7 mouse cellular contexts compared by ENCODE assay signal in the genomic region with DNA sequence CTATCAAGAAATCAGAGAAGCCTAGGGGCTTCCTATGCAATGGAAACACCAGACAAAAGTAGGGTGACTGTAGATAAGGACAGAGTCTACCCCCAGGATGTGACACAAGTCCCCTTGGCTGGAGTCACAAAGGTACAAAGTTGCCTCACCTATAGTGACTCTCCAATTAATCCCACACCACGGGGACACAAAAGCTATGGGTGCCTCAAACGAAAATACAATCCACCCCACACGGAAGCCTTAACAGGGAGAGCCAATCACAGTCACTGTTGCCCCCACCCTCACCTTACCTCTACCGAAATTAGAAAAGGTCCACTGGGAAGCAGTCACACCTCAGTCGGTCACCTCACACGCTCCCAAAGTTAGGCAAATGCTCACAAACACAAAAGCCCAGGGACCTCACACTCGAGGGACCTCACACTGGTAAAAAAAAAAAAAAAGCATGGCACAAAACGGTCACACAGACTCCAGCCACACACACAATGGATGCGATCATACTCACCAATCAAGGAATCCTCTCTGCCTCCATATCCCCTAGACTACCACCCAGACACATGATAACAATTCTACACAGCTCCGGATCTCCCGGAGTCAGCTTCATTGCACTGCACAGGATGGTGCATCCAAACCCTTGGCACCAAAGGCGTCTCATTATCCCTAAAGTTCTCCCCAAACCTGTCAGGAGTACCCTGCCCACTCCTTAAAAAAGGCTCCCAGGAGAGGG. TPM values are rescaled to one million over a fixed set of nuclear protein-coding genes. Genes with fewer than 3 reads are reported as not detected.
DNase-seq lines count a peak whose midpoint lies in the region; ATAC-seq and TF ChIP-seq lines count a peak whose summit lies in the region.

No protein-coding gene starts in this region.

- H3K27ac ChIP-seq in spleen, adult 2 months (ENCODE audit: insufficient read depth, low read length): no peak overlapping the region
- peak overlapping the region; percentile 76 for H3K27ac ChIP-seq in embryonic facial prominence, embryonic 15.5 days (replicated peaks)
- peak overlapping the region; percentile 58 for H3K27ac ChIP-seq in intestine, embryonic 16.5 days (ENCODE audit: low read length)

- intact Hi-C loops in left cerebral cortex, postnatal 10 days (cut with DNase I): no loop called here

- H3K9ac ChIP-seq in embryonic facial prominence, embryonic 15.5 days: peak overlapping the region; percentile 49
- H3K9ac ChIP-seq in intestine, embryonic 16.5 days (ENCODE audit: low read depth, low read length): peak overlapping the region; percentile 68

- no peak for TF ChIP-seq POLR2A in spleen, adult 2 months (IDR thresholded peaks at IDR 0.05; ENCODE audit: low read depth, low read length)

- no peak for DNase-seq in spleen, adult 2 months (ENCODE audit: low read depth in 1 of 2, low spot score in 2 of 2)
- no peak for DNase-seq in spleen, postnatal 14 days (ENCODE audit: low spot score in 2 of 2)
- DNase-seq in neural tube, embryonic 10.5 days (ENCODE audit: extremely low spot score, low spot score): peak; percentile 16
- no peak for DNase-seq in left cerebral cortex, postnatal 10 days (ENCODE audit: extremely low spot score in 1 of 2, low spot score in 2 of 2)
- DNase-seq in layer of hippocampus, postnatal 36 days: no peak

- H3K4me2 ChIP-seq in embryonic facial prominence, embryonic 15.5 days (replicated peaks): peak overlapping the region; percentile 81
- H3K4me2 ChIP-seq in intestine, embryonic 16.5 days (ENCODE audit: low read depth, low read length): peak overlapping the region; percentile 65

- peak overlapping the region; percentile 77 for H3K4me3 ChIP-seq in spleen, adult 2 months (ENCODE audit: extremely low read depth, insufficient read depth, insufficient read length)
- peak overlapping the region; percentile 68 for H3K4me3 ChIP-seq in embryonic facial prominence, embryonic 15.5 days (replicated peaks)
- peak overlapping the region; percentile 61 for H3K4me3 ChIP-seq in intestine, embryonic 16.5 days (ENCODE audit: low read length)

- peak; percentile 11; the same call in 1 of the 2 replicates for ATAC-seq in embryonic facial prominence, embryonic 15.5 days (ENCODE audit: insufficient number of reproducible peaks, low FRiP score, low TSS enrichment, low read depth)
- peak; percentile 49 for ATAC-seq in intestine, embryonic 16.5 days

- TF ChIP-seq CTCF in spleen, adult 2 months (IDR thresholded peaks at IDR 0.05; ENCODE audit: extremely low read depth, insufficient read depth, insufficient read length, insufficient replicate concordance): no peak

- whole genome bisulfite sequencing in spleen, adult 2 months: 4% methylated on average over 12 of the region's 12 CpGs
- 2% methylated on average over 12 of the region's 12 CpGs for WGBS in embryonic facial prominence, embryonic 15.5 days
- 2% methylated on average over 12 of the region's 12 CpGs for WGBS in intestine, embryonic 16.5 days

- H3K9me3 ChIP-seq in embryonic facial prominence, embryonic 15.5 days (replicated peaks): no peaks in the 10 kb centered on the region
- no peaks in the 10 kb centered on the region for H3K9me3 ChIP-seq in intestine, embryonic 16.5 days (ENCODE audit: control insufficient read depth, low read length)

- no peaks in the 10 kb centered on the region for H3K27me3 ChIP-seq in spleen, adult 2 months (ENCODE audit: control insufficient read depth, insufficient read depth, low read length)
- H3K27me3 ChIP-seq in embryonic facial prominence, embryonic 15.5 days: no peaks in the 10 kb centered on the region
- no peaks in the 10 kb centered on the region for H3K27me3 ChIP-seq in intestine, embryonic 16.5 days (replicated peaks; ENCODE audit: control insufficient read depth, insufficient read depth, low read length)

- H3K36me3 ChIP-seq in spleen, adult 2 months (ENCODE audit: control insufficient read depth, insufficient read depth, low read length): no peaks in the 10 kb centered on the region
- H3K36me3 ChIP-seq in embryonic facial prominence, embryonic 15.5 days: no peaks in the 10 kb centered on the region
- H3K36me3 ChIP-seq in intestine, embryonic 16.5 days (ENCODE audit: control insufficient read depth, insufficient read depth, low read length): no peaks in the 10 kb centered on the region

- peaks cover 6% of the 10 kb centered on the region; the same call in 1 of the 2 replicates for H3K4me1 ChIP-seq in spleen, adult 2 months (ENCODE audit: control insufficient read depth, insufficient read depth, insufficient read length)
- peaks cover 27% of the 10 kb centered on the region for H3K4me1 ChIP-seq in embryonic facial prominence, embryonic 15.5 days
- H3K4me1 ChIP-seq in intestine, embryonic 16.5 days (ENCODE audit: control insufficient read depth, insufficient read depth, low read length): peaks cover 15% of the 10 kb centered on the region

RNA-seq across cellular contexts. Expression of a gene that starts 0.7 kb away (rescaled TPM):
- 1.2 and 1.5 TPM in 2 replicates for polyA plus RNA-seq in spleen, adult 2 months (2012; rRNA removed)
- polyA plus RNA-seq in embryonic facial prominence, embryonic 15.5 days (2015; fragmentation: Nextera tagmentation; extraction: Ambion mirVana): 14.1 and 14.6 TPM in 2 replicates
- 10.0 and 11.1 TPM in 2 replicates for polyA plus RNA-seq in intestine, embryonic 16.5 days (2015; fragmentation: Nextera tagmentation; extraction: Ambion mirVana)
- 10 to 100 TPM; 20.1 to 22.2 TPM for total RNA-seq in left cerebral cortex, postnatal 10 days (2021)
- total RNA-seq in layer of hippocampus, postnatal 36 days (2021): 10 to 100 TPM; 21.5 to 24.0 TPM

RNA-seq across cellular contexts. Expression of a gene that starts 31.4 kb away (rescaled TPM):
- 0.69 and 0.74 TPM in 2 replicates for polyA plus RNA-seq in spleen, adult 2 months (2012; rRNA removed)
- polyA plus RNA-seq in embryonic facial prominence, embryonic 15.5 days (2015; fragmentation: Nextera tagmentation; extraction: Ambion mirVana): 8.9 and 10.5 TPM in 2 replicates
- 2.8 and 3.7 TPM in 2 replicates for polyA plus RNA-seq in intestine, embryonic 16.5 days (2015; fragmentation: Nextera tagmentation; extraction: Ambion mirVana)
- 10 to 100 TPM; 10.4 to 10.8 TPM for total RNA-seq in left cerebral cortex, postnatal 10 days (2021)
- total RNA-seq in layer of hippocampus, postnatal 36 days (2021): 10 to 100 TPM in 1 of 2 experiments, 1 to 10 TPM in 1; 9.9 to 10.4 TPM

RNA-seq across cellular contexts. Expression of a gene that starts 38.2 kb away (rescaled TPM):
- polyA plus RNA-seq in spleen, adult 2 months (2012; rRNA removed): 0.37 and 0.39 TPM in 2 replicates
- polyA plus RNA-seq in embryonic facial prominence, embryonic 15.5 days (2015; fragmentation: Nextera tagmentation; extraction: Ambion mirVana): 4.8 and 5.6 TPM in 2 replicates
- polyA plus RNA-seq in intestine, embryonic 16.5 days (2015; fragmentation: Nextera tagmentation; extraction: Ambion mirVana): 2.7 and 3.2 TPM in 2 replicates
- 10 to 100 TPM; 17.0 to 24.6 TPM for total RNA-seq in left cerebral cortex, postnatal 10 days (2021)
- 10 to 100 TPM; 18.3 to 25.5 TPM for total RNA-seq in layer of hippocampus, postnatal 36 days (2021)

RNA-seq across cellular contexts. Expression of a gene that starts 44.6 kb away (rescaled TPM):
- 0.99 and 1.2 TPM in 2 replicates for polyA plus RNA-seq in spleen, adult 2 months (2012; rRNA removed)
- polyA plus RNA-seq in embryonic facial prominence, embryonic 15.5 days (2015; fragmentation: Nextera tagmentation; extraction: Ambion mirVana): 6.4 and 6.5 TPM in 2 replicates
- polyA plus RNA-seq in intestine, embryonic 16.5 days (2015; fragmentation: Nextera tagmentation; extraction: Ambion mirVana): 4.2 and 4.3 TPM in 2 replicates
- 10 to 100 TPM; 14.6 to 14.7 TPM for total RNA-seq in left cerebral cortex, postnatal 10 days (2021)
- 10 to 100 TPM; 17.4 to 18.3 TPM for total RNA-seq in layer of hippocampus, postnatal 36 days (2021)

RNA-seq across cellular contexts. Expression of a gene that starts 46.9 kb away (rescaled TPM):
- 3.2 and 3.4 TPM in 2 replicates for polyA plus RNA-seq in spleen, adult 2 months (2012; rRNA removed)
- 13.1 and 14.7 TPM in 2 replicates for polyA plus RNA-seq in embryonic facial prominence, embryonic 15.5 days (2015; fragmentation: Nextera tagmentation; extraction: Ambion mirVana)
- polyA plus RNA-seq in intestine, embryonic 16.5 days (2015; fragmentation: Nextera tagmentation; extraction: Ambion mirVana): 8.0 and 8.1 TPM in 2 replicates
- 10 to 100 TPM; 15.0 to 16.6 TPM for total RNA-seq in left cerebral cortex, postnatal 10 days (2021)
- 10 to 100 TPM; 20.9 TPM for total RNA-seq in layer of hippocampus, postnatal 36 days (2021)
